Mouse (Mus musculus): Measurements from ENCODE around the gene Csrnp3.

The Csrnp3 gene

GRCm38 (mm10) chr2:65870919-65871582 lies 25.5 kb downstream of the Csrnp3 start:
- no peak for DNase-seq (ENCODE audit: low spot score in 2 of 2)

DNA sequence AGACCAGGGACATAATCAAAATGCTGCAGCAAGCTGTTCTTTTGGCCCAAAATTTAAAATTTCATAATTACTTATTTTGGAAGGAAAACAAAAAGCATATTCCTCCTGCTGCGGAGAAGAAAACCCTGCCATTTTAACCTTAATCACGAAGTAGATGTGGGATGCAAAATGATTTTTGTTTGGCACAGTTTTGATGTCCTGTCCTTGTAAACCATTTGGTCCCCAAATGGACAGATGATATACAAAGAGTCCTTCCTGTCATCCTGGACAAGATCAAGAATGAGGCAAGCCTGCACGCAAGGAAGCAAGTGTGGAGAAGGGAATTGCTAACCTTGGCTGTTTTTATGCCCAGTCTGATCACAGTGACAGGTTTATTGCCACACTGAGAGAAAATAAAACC lies 46.0 kb downstream of the Csrnp3 start:
- DNase-seq (ENCODE audit: low spot score in 2 of 2) = no peak

GRCm38 (mm10) chr2:65893241-65893640 lies 47.7 kb downstream of the Csrnp3 start:
- DNase-seq (ENCODE audit: low spot score in 2 of 2) = no peak

DNA sequence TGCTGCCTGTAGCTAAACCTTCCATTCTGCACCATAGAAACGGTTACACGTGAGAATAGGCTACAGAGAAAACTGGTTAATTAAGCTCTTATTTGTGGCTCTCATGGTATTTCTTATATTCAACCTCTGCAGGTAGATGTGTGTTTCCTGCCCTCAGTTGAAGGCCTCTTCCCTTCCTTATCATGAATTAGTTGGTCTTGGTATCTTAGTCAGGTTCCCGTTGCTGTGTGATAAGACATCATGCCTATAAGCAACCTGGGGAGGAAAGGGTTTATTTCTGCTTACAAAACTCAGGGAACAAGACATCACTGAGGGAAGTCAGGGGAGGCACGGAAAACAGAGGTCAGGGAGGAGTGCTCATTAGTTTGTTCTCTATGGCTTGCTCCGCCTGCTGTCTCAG lies 48.7 kb downstream of the Csrnp3 start:
- no peak for DNase-seq (ENCODE audit: low spot score in 2 of 2)

DNA sequence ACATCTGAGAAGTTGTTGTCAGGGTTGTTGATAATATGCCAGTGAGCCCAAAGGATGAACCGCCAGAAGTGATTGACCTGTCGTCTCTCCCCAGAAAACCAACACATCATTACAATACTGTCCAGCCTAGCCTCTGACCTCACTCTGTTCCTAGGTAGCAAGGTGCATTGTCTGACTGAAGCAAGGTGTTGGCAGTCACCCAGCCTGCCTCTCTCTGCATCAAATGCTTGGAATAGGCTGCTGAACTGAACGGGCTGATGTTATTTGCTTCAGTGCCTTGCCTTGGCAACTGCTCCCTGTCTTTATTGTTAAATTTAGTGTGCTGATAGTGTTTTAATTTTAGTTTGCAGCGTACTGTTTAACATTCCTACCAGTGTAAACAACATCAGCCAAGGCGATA lies 51.0 kb downstream of the Csrnp3 start:
- DNase-seq (ENCODE audit: low spot score in 2 of 2) = no peak

DNA sequence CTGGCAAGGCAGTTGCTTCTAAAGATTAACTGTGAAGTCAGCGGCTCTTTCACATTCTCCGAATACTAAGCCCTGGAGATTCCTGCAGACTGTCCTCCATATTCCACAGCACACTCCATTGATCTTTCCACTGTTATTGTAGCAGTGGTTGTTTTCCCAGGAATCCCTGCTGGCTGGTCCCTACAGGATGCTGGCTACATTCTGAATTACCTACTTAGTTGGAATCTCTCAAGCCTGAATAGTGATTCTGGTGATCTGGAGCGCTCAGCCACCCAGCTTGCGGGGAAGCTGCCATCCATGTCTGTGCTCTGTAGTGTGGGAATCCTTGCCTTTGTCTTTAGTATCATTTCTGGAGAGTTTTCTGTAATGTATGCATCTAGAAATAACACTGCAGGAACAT lies 51.5 kb downstream of the Csrnp3 start:
- no peak for DNase-seq (ENCODE audit: low spot score in 2 of 2)

DNA sequence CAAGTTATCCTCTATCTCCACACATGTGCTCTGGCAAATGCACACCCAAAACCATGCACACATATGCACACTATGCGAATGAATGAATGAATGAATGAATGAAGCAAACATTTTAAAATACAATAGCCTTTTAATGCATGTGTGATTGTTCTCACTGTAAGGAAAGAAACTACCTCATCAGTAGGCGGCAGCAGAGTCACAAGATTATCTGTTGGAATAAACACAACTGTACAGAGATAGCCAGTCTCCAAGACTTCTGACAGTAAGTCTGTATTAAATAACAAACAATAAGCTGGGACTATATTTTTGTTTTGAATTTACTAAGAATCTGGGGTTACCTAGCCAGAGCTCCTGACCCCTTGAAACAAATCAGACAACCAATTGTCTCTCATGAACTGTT lies 53.9 kb downstream of the Csrnp3 start:
- no peak for DNase-seq (ENCODE audit: low spot score in 2 of 2)

GRCm38 (mm10) chr2:65908526-65908925 lies 63.0 kb downstream of the Csrnp3 start:
- DNase-seq (ENCODE audit: low spot score in 2 of 2) = no peak

- no peak for DNase-seq (ENCODE audit: low spot score in 2 of 2)
Observed at GRCm38 (mm10) chr2:65909724-65910521, 64.4 kb downstream of the Csrnp3 start.

- no peak for DNase-seq (ENCODE audit: low spot score in 2 of 2)
Observed at GRCm38 (mm10) chr2:65915994-65916393, 70.4 kb downstream of the Csrnp3 start.

DNA sequence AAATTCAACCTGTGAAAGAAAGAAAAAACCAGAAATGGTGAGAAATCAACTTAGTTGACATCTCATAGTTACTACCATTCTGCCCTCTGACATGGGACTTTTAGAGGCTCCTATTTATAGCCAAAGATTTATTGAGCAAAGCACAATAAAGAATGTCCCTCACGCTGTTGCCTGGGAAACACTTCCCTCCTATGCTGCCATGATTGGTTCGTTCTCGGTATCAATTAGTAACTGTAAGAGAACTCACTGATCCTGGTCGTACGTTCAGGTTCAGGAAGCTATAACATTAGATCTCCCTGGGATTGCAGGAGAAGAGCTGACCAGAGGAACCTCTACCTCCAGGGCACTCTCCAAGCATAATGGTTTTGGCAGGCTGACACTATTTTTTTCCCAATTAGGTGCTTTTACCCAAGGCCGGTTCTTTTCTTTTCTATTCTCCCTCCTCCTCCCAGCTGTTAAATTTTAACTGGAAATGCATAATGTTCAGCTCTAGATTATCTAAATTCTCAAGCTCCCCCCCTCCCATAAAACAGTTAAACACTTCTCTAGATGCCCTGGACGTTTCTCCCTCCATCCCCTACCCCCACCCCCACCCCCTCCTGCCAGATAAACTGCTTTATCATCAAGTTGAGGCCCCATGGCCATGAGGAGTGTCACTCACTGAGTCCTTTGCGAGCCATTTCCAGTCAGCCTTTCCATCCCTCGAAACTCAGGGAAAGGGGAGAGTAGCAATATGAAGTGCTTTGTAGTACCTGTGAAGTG lies 75.3 kb downstream of the Csrnp3 start:
- DNase-seq (ENCODE audit: low spot score in 2 of 2) = no peak

DNA sequence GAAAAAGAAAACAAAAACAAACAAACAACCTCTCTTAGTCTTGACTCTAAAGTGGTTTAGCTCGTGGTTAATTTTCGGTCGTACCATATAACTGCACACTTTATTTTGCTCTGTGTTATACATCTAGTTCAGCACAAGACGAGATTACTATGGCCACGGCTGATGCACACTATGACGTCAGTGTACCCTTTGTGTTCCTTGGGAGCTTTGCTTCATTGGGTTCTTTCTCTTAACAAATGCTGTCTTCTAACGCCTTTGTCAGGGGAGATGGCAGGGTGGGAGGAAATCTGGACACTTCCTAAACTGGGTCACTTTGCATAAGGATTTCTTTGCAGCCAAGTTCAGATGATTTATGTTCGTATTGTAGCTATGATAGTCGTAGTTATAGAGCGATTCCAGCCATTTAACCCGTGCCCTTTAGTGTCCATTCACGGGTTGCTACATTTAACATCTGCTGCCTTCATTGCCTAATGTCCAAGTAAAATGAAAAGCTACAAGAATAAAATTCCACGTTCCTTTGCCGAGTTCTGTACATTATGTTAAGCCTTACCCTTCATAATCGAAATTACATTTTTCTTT lies 79.9 kb downstream of the Csrnp3 start:
- DNase-seq (ENCODE audit: low spot score in 2 of 2) = no peak

DNA sequence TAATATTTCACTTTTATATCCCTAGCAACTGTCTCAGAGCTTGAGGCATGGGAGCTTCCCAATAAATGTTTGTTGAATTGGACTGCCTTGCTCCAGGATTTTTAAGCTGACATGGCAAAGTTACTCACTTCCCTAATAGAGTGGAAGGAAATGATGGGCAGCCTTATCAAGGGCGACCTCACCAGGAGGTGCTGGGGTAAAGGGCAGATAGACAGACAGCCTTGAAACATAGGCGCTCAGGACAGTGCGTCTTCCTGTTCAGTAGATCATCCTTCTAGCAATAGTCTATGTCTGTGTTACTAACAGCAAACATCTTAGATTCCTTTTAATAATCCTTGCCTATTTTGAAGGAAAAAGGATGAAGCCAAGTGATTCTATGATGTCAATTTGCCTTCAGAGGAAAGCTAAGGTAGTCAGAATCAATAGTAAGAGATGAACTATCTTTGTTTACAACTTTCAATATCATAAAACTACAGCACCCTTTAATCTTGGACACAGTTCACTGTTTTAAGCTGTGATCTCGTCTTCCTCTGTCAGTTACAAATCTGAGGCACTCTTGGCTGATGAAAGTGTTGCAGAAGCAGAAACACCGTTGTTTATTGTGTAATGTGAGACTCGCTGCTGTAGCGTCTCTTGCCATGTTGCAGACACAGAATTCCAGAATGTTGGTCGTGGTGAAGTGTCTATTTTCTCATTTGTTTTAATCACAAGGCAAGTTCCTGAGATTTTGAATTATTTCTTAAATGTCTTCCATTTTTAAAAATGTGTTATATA lies 81.6 kb downstream of the Csrnp3 start:
- no peak for DNase-seq (ENCODE audit: low spot score in 2 of 2)

GRCm38 (mm10) chr2:65929286-65929685 lies 83.7 kb downstream of the Csrnp3 start:
- no peak for DNase-seq (ENCODE audit: low spot score in 2 of 2)

- DNase-seq (ENCODE audit: low spot score in 2 of 2) = peak; percentile 38 to 50
Observed at GRCm38 (mm10) chr2:65929927-65930326, 84.4 kb downstream of the Csrnp3 start.

GRCm38 (mm10) chr2:65931313-65931712 lies 85.7 kb downstream of the Csrnp3 start:
- no peak for DNase-seq (ENCODE audit: low spot score in 2 of 2)

DNA sequence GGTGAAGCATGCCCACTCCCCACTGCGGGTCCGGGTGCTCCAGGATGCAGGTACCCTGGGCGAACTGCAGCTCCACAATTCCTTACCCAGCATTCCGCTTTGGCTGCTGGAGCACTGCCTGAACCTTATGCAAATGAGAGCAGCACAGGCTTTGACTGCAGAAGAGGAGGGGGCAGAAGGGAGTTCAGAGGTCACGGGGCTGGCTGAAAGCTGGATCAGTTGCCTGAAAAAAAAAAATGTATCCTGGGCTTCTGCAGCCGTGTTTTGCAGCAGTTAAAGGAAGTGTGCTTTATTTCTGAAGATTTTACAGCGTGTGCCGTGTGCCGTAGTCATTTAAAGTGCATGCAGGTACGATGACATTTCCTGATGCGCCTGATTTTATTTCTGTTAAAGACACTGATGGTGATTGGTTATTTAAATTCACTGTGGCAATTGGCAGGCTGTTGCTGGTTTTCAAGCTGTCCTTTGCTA lies 86.3 kb downstream of the Csrnp3 start:
- DNase-seq (ENCODE audit: low spot score in 2 of 2) = peak; percentile 49 to 64

- DNase-seq (ENCODE audit: low spot score in 2 of 2) = no peak
Observed at GRCm38 (mm10) chr2:65934099-65934498, 88.5 kb downstream of the Csrnp3 start.

DNA sequence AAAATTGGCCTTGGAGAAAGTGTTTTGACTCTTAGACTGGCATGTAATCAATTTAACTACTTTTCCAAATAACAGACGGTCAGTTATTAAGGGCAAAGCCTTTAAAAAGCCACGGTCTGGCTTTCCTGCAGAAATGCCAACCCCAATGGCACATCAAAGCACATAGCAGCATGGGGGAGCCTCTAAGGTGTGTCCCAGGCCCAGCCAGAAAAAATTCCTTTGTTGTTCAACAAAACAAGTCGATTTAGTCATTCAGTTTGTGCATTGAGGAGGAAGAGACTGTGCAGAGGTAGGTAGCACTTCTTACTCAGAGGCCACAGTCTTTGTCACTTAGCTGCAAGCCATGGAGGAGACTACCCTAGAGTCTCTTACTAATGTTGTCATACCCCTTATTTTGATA lies 93.3 kb downstream of the Csrnp3 start:
- DNase-seq (ENCODE audit: low spot score in 2 of 2) = no peak

DNA sequence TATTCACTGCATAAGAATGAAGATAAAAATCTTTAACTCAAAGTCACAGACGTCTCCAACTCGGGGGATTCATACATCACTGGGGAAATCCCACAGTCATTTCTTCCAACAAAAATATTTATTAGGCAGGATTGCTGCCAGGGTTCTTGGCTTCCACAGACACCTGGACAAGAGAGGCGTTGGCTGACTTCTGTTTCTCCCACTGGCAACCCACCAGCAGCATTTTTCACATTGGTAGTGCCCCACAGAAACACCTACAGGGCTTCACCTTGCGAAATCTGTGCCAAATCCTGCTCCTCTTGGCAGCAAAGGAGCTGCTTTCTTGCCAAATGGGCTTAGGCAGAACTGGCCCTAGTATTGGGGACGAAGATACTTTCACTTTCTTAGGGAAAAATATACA lies 94.8 kb downstream of the Csrnp3 start:
- no peak for DNase-seq (ENCODE audit: low spot score in 2 of 2)

- no peak for DNase-seq (ENCODE audit: low spot score in 2 of 2)
Observed at GRCm38 (mm10) chr2:65942346-65942745, 96.8 kb downstream of the Csrnp3 start.

Data from frontal cortex, postnatal 25 days (tissue).